Mouse (Mus musculus) spleen, adult 2 months (tissue): Measurements from ENCODE around the gene Vmn2r41. TPM values are rescaled to one million over a fixed set of nuclear protein-coding genes. Genes with fewer than 3 reads are reported as not detected.
A peak's percentile ranks its signal among the peaks of the same experiment; 100 is the strongest.
"Not testable (repeated sequence)": the region's sequence is repeated elsewhere in the genome, so short reads cannot be mapped to it uniquely, and the experiment has no call there.

Experiments
- DNase-seq, 2 experiments: peaks; one replicate each; pipeline versions ENCODE4 v3.0.0 to v3.0.0-alpha.2; 2012 to 2021; ENCODE audit warnings: low spot score in 2 of 2, low read depth in 1 of 2
- H3K27ac ChIP-seq: fragments of 200-500 bp; 2 replicates; pipeline ENCODE4 v1.5.1; 2012; ENCODE audit warnings: low read length, inconsistent platforms; ENCODE audit not compliant: insufficient read depth
- H3K27me3 ChIP-seq: fragments of 200-500 bp; 2 replicates; pipeline ENCODE4 v1.6.1; 2012; ENCODE audit warnings: mild to moderate bottlenecking, moderate library complexity, low read length, inconsistent platforms; ENCODE audit not compliant: control insufficient read depth, insufficient read depth
- H3K36me3 ChIP-seq: fragments of 200-500 bp; 2 replicates; pipeline ENCODE4 v1.6.1; 2012; ENCODE audit warnings: mild to moderate bottlenecking, low read length, inconsistent platforms; ENCODE audit not compliant: control insufficient read depth, insufficient read depth
- H3K4me1 ChIP-seq: fragments of 200-500 bp; 2 replicates; pipeline ENCODE4 v1.6.1; 2011; ENCODE audit warnings: inconsistent platforms; ENCODE audit not compliant: control insufficient read depth, insufficient read depth, insufficient read length
- H3K4me3 ChIP-seq: fragments of 200-500 bp; 2 replicates; pipeline ENCODE4 v1.5.1; 2011; ENCODE audit warnings: mild to moderate bottlenecking, inconsistent platforms; ENCODE audit not compliant: insufficient read depth, insufficient read length; ENCODE audit errors: extremely low read depth
- WGBS: fragments of 180-500 bp; shearing (Covaris S2); methylation state at CpG from one replicate; pipeline ENCODE4 v1.1.7; 2018; 5-methylcytosine and 5-hydroxymethylcytosine counted together
- polyA plus RNA-seq: library from polyadenylated mRNA; depleted of rRNA; stranded (reverse); fragments of >200 nt; gene quantifications from 2 replicates; pipeline ENCODE4 v1.2.3, GENCODE M21; 2012; rRNA removed

Gene Vmn2r41
- polyA plus RNA-seq, result not detected in 2 replicates

DNA sequence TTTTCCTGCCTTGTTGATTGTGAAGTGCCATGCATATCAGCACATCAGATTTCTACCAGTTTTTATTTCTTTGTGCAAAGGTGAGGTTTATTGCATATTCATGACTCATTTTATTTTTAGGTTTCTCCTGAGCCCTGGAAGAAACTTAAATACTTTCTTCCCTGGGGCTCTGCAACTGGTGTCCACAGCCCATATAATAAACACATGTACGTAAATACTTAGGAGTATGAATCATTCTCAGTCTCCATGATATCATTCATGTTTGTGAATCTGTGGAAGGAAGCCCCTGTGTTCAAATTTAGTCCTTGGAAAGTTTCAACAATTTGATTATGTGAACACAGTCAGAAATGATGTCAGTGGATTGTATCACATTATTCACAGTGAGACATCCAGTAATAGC is at the start of gene Vmn2r41:
TSS of gene Vmn2r41 (minus strand) at position 101 of the 400 bp plus-strand sequence.
- H3K4me1 ChIP-seq, H3K27ac ChIP-seq, H3K4me3 ChIP-seq, H3K27me3 ChIP-seq, DNase-seq, H3K36me3 ChIP-seq: not testable (repeated sequence)
- WGBS, result no CpG with 5 or more reads among the region's 1 CpGs

DNA sequence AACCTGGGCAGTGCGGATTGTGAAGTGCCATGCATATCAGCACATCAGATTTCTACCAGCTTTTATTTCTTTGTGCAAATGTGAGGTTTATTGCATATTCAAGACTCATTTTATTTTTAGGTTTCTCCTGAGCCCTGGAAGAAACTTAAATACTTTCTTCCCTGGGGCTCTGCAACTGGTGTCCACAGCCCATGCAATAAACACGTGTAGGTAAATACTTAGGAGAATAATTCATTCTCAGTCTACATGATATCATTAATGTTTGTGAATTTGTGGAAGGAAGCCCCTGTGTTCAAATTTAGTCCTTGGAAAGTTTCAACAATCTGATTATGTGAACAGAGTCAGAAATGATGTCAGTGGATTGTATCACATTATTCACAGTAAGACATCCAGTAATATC is 38.8 kb upstream of the Vmn2r41 start, which contains the start of gene Vmn2r42:
TSS of gene Vmn2r42 (minus strand) at position 101 of the 400 bp plus-strand sequence.
- WGBS, result no CpG with 5 or more reads among the region's 2 CpGs
- not testable (repeated sequence) for DNase-seq, H3K36me3 ChIP-seq, H3K4me3 ChIP-seq, H3K27ac ChIP-seq, H3K4me1 ChIP-seq, H3K27me3 ChIP-seq

DNA sequence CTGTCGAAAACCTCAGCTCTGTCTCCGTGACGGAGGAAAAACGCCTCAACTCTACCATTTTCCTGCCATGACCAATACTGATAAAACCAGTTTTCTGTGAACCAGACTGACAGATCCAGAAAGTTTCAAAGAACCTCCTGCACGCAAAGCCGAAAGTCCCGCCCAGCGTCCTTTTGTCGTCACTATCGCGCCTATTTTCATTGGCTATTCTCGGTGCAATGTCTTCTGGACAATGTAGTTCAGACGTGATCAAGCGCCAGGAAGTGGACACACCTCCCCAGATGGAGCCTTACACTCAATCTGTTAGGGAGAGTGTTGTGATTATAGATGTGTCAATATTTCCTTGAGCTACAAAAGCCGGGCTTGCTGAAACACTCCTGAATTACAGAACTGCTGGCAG is 68.6 kb downstream of the Vmn2r41 start:
- DNase-seq, result peak in 1 of 2 experiments; percentile 3

More for the DNA sequence above, 68.6 kb downstream of the Vmn2r41 start:
- not testable (repeated sequence) for H3K27me3 ChIP-seq, H3K36me3 ChIP-seq, H3K27ac ChIP-seq, H3K4me1 ChIP-seq, H3K4me3 ChIP-seq
- WGBS, result 39% methylated on average over 11 of the region's 15 CpGs

Other genes with a start within 250 kb of the Vmn2r41 start
- not detected in 2 replicates for gene Vmn2r42, start 38.7 kb upstream of the Vmn2r41 start, polyA plus RNA-seq
- gene Vmn2r43, start 98.9 kb upstream of the Vmn2r41 start, polyA plus RNA-seq, result not detected in 2 replicates
- not detected in 2 replicates for gene Vmn2r44, start 221.7 kb upstream of the Vmn2r41 start, polyA plus RNA-seq